Mouse (Mus musculus) heart, adult 9 months (tissue): ENCODE measurements around the gene Zmym6.
"Not testable (repeated sequence)": the region's sequence is repeated elsewhere in the genome, so short reads cannot be mapped to it uniquely, and the experiment has no call there.

ENCODE experiments used
- DNase-seq, 2 experiments: peaks; one replicate each; pipeline ENCODE4 v3.0.0; 2022; ENCODE audit warnings: low spot score in 2 of 2

Gene Zmym6

DNA sequence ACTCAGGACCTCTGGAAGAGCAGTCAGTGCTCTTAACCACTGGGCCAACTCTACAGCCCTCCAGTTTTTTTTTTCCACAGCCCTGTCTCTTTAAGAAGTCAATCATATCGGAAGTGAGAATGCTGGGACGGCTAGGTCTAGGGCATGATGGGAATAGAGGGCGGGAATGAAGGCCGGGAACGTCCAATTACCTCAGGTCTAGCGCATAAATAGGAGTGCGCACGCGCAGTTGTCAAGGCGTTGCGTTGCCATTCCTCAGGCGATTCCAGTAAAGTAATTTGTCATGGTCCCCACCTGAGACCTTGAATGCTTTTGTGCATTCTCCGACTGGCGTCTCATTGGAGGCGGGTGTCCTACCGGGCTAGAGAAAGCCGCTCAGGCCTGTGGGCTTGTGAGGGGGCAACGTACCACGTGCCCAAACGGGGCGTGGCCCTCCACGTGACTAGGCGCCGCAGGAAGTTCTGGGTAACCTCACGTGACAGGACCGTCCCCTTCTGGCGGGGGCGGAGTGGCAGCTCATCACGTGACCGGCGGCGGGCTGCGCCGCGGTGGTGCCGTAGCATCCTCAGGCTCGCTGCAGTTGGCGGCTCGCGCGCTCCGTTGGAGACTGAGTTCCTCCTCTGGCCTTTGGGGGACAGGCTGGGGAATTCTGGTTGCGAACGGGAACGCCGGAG lies at the start of gene Zmym6:
Gene Zmym6, plus strand, starts transcription at position 509 of the 674 bp plus-strand sequence.
- DNase-seq: peak; percentile 96

DNA sequence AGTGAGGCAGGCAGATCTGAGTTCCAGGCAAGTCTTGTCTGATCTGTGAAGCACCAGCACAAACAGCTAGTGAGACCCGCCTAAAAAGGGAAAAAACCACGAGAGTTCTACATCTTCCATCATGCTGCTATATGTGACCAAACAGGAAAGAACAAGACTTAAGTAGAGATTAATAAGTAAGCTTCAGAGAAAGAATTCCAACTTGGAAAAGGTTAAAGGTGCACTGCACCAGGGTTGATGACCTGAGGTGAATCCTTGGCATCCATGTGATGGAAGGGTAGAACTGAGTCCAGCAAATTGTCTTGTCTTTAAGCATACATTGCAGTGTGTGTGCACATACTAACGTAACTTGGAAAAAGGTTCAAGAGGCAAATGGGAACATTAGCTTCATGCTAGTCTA lies 40.0 kb upstream of the Zmym6 start:
- no peak for DNase-seq

DNA sequence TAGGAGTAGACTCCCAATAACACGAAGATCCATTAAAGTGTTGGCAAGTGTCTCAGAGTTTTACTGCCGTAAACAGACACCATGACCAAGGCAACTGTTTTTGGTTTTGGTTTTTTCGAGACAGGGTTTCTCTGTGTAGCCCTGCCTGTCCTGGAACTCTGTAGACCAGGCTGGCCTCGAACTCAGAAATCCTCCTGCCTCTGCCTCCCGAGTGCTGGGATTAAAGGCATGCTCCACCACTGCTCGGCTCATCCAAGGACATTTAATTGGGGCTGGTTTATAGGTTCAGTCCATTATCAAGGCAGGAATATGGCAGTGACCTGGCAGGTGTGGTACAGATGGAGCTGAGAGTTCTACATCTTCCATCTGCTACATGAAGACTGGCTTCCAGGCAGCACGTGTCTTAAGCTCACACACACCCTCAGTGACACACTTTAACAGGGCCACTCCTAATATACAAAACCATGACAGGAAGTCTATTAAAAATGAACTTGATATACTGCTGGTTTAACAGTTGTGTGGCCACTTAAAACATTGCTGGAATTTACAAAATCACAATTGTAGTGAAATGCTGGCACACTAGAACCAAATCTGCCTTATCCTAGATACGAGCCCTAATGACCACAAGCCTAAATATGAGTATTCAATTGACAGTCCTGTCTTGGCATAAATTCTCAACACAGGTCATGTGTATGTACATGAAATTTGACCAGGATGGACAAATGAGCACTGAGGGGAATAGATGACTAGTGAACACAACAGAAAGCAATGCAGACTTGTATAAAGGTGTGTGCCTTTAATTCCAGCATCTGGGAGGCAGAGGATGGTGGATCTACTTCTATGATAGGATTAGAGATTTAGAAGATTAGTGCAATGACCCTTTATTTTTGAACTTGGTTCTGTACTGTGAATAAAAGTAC lies 39.0 kb upstream of the Zmym6 start:
- no peak for DNase-seq

DNA sequence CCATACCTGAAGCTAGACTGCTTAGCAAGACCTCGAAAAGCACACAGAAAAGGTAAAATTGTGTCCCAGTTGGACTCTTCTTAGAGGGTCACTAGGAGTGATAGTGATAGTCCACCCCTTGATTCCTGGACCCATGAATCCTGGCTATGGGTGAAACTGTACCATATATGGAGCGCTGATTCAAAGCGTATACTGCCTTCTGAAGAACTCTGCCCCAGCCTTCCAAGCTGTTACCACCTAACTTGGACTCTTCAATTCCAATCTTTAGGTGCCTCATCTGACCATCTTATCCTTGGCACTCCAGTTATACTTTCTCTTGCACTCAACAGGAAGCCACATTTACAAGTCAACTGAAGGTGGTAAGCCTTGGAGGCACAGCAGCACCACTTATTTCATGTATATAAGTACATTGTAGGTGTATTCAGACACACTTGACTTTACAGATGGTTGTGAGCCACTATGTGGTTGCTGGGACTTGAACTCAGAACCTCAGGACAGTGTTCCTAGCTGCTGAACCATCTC lies 38.3 kb upstream of the Zmym6 start:
- DNase-seq: no peak

- no peak for DNase-seq
Observed at GRCm38 (mm10) chr4:127039871-127040483, 37.2 kb upstream of the Zmym6 start.

DNA sequence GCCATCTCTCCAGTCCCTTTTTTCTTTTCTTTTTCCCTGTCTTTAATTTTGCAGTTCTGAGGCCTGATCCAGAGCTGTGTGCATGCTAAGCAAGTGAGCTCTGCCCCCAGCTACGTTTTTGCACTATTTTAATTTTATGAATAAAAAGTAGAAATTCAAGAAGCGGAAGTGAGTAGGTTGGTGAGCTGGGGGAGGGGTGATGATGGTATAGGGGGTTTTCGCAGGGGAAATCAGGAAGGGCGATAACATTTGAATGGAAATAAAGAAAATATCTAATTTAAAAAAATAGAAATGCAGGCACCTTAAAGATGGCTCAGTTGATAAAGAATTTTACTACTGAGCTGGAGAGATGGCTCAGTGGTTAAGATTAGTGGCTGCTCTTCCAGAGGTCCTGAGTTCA lies 33.6 kb upstream of the Zmym6 start:
- no peak for DNase-seq

GRCm38 (mm10) chr4:127051121-127051520 lies 26.1 kb upstream of the Zmym6 start:
- no peak for DNase-seq

DNA sequence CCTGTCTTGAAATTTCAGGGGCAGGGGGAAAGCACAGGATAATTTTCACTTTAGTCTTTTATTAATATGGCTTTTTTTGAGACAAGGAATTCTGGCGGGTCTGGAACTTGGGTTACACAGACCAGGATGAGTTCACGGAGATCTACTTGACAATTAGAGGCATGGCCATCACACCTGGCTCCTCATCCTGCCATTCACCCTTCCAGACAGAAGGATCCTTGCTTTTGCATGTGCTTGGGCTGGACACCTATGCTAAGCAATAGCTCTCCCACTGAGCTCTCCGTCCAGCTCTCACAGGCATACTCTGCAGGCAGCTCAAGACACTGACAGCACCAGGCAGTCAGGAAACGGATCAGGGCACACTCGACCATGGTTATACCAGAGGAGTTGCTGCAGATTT lies 24.1 kb upstream of the Zmym6 start:
- DNase-seq: no peak

GRCm38 (mm10) chr4:127054522-127055198 lies 22.5 kb upstream of the Zmym6 start:
- DNase-seq: no peak

GRCm38 (mm10) chr4:127060585-127061290 lies 16.4 kb upstream of the Zmym6 start, which contains the start of gene Zmym1:
Zmym1 (minus strand) TSS chr4:127061152.
- DNase-seq: peak; percentile 88 to 90

DNA sequence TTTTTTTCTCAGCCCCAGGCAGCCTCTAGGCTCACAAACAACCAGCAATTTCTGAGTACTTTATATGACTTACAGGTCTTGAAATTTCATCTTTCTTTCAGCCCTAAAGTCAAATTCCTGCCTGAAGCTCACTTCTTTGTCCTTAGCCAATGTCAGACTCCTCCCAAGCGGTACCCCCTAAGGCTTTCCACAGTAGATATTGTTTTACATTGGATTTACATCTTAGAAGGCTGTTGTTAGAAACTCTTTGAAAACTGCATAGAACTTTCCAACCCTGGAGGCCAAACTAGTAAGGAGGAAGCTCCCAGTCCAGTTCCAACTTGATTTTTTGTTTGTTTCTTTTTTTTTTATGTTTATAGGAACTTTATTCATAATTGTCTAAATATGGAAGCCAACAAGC lies 13.1 kb upstream of the Zmym6 start:
- DNase-seq: no peak

DNA sequence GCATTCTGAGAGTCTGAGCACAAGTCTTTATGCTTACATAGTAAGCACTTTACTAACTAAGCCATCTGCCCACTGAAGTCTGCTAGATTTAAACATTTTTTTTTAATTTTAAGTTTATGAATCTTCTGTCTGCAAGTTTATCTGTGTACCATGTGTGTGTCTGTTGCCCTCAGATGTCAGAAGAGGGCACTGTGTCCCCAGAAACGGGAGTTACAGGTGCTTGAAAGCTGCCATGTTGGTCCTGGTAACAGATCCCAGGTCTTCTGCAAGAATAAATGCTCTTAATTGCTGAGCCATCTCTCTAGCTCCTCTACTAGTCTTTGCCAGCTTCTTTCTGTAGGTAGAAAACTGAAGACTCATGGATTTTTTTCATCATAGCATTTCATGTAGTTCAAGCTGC lies 2.3 kb upstream of the Zmym6 start:
- no peak for DNase-seq

- no peak for DNase-seq
Observed at GRCm38 (mm10) chr4:127080806-127081205, 3.6 kb downstream of the Zmym6 start.

DNA sequence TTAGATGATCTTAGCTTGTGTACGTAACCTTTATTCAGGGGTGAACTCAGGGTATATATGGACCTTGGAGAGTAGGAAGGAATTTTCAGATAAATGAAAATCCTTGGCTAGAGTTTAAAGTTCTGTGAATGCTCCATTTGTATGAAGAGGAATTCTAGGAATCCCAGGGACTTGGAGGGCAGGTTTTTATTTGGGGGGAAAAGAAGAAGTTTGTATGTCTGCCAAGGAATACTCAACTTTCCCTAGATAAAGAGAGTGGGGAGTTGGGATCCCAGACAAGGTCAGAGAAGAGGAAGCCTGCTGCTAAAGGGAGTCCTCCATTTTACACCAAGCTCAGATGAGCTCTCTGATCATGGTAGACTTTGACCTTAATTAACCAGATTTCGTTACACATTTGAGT lies 5.9 kb downstream of the Zmym6 start:
- DNase-seq: no peak

DNA sequence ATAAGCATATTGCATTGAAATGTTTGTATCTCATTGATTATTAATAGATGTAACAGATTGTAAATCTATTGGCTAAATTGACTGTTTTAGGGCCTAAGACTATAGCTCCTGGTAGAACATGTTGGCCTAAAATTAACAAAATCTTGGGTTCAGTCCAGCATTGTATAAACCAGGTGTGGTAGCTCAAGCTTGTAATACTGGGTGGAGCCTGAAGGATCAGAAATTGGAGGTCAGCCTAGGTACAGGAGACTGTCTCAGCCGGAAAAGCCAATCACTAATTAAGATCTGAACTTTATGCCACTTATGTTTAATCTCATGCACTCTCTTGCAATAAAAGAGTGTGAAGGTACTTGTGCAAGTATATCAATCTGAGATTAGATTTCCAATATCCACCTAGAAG lies 8.6 kb downstream of the Zmym6 start:
- no peak for DNase-seq

GRCm38 (mm10) chr4:127091188-127091587 lies 14.0 kb downstream of the Zmym6 start:
- DNase-seq: no peak

- no peak for DNase-seq
Observed at GRCm38 (mm10) chr4:127095090-127095489, 17.9 kb downstream of the Zmym6 start.

DNA sequence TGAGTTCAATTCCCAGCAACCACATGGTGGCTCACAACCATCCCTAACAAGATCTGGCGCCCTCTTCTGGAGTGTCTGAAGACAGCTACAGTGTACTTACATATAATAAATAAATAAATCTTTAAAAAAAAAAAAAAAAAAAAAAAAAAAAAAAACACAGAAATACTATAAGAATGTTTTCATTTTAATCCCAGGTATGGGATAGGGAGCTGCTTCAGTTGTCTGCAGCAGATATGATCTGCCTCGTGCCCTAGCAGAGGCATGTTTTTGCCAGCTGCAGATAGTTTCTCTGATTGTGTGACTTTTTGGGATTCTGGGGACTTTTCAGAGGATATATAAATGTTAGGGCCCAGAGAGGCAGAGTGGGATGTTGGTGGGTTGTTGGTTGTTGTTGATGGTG lies 22.4 kb downstream of the Zmym6 start:
- DNase-seq: not testable (repeated sequence)

DNA sequence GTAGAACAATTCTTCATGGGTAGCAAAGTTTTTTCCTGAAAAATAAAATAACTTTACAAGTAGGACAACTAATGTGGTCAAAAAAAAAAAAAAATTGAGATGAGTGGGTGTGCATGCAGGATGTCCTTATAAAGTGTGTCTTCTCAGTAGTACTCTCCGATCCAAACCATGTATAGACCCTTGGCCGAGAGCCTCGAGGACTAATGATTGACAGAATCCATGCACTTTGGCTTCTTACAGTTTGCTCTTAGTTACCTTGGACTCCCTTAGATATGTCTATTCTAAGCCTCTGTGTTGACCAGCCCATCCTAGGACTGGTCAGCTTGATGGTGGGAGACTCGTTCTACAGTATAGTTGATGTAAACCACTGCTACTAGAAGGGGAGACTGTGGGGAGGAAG lies 30.4 kb downstream of the Zmym6 start:
- no peak for DNase-seq

DNA sequence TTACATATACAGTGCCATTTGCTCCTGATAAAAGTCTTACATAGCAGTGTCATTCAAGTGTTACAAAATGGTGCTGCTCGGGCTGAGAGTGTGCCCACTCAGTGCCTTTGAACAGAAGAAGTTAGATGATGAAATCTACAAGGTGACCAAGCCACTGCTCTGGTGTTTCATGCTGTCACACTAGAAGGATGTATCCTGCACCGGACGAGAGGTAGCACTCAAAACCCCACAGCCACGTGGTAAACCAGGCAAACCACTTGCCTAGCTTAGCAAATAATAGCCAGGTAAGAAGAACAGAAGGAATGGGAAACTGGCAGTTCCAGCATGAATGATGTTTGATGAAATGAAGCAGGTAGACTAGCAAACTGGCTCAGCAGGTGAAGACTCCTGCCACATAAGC lies 33.4 kb downstream of the Zmym6 start:
- DNase-seq: no peak

DNA sequence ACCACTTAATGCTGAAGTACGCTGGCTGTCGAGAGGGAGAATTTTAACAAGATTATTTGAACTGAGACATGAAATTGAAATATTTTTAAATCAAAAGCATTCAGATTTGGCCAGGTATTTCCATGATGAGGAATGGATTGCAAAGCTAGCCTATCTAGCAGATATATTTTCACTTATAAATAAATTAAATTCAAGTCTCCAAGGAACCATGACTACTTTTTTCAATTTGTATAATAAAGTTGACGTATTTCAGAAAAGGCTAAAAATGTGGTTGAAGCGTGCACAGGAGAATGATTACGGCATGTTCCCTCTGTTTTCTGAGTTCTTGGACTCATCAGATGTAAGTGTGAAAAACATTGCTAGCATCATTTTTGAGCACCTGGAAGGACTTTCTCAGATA lies 46.2 kb downstream of the Zmym6 start, which contains the start of gene Tmem35b:
Gene Tmem35b, plus strand, starts transcription at position 301 of the 400 bp plus-strand sequence.
- no peak for DNase-seq
